Mouse (Mus musculus) G1E (cell line): ENCODE data around the gene Cdh16. TPM values are rescaled to one million over a fixed set of nuclear protein-coding genes. Genes with fewer than 3 reads are reported as not detected.
"Not testable (repeated sequence)": the region's sequence is repeated elsewhere in the genome, so short reads cannot be mapped to it uniquely, and the experiment has no call there.

Source experiments
- ATAC-seq: 2 replicates; pipeline ENCODE4 v1.8.0; 2016; ENCODE audit warnings: mild to moderate bottlenecking; ENCODE audit not compliant: insufficient number of reproducible peaks, poor library complexity, low FRiP score, severe bottlenecking; ENCODE audit errors: extremely low read depth
- DNase-seq: peaks from one replicate; pipeline ENCODE4 v3.0.0; 2012; ENCODE audit warnings: low spot score
- H3K27me3 ChIP-seq: 2 replicates; pipeline ENCODE4 v1.6.1; 2012; ENCODE audit warnings: mild to moderate bottlenecking, low read length, inconsistent platforms; ENCODE audit not compliant: insufficient read depth
- H3K36me3 ChIP-seq: replicated peaks from 2 replicates; pipeline ENCODE3; 2012; ENCODE audit warnings: mild to moderate bottlenecking, inconsistent platforms
- H3K4me1 ChIP-seq: 2 replicates; pipeline ENCODE4 v1.6.1; 2012; ENCODE audit warnings: low read depth, low read length, inconsistent platforms, mixed read lengths; ENCODE audit not compliant: insufficient read depth
- H3K4me3 ChIP-seq: 2 replicates; pipeline ENCODE4 v1.5.1; 2012; ENCODE audit warnings: low read depth, mild to moderate bottlenecking, inconsistent platforms, low read length, moderate library complexity, mixed read lengths
- H3K9me3 ChIP-seq: replicated peaks from 2 replicates; pipeline ENCODE4 v1.6.1; 2012; ENCODE audit warnings: inconsistent platforms
- CTCF ChIP-seq: IDR thresholded peaks from 2 replicates; pipeline ENCODE4 v1.5.1; 2012; ENCODE audit warnings: low read depth, low read length, inconsistent platforms, mixed read lengths
- GATA1 ChIP-seq: IDR thresholded peaks from 2 replicates; pipeline ENCODE4 v1.6.1; 2012; ENCODE audit warnings: borderline replicate concordance, low read length, inconsistent platforms, mixed read lengths
- GATA2 ChIP-seq: IDR thresholded peaks from 2 replicates; pipeline ENCODE4 v1.6.1; 2012; ENCODE audit warnings: low read depth, low read length, inconsistent platforms, borderline replicate concordance
- POLR2AphosphoS5 ChIP-seq: IDR thresholded peaks from 2 replicates; pipeline ENCODE4 v1.6.1; 2012; ENCODE audit warnings: low read depth, low read length, inconsistent platforms; ENCODE audit not compliant: insufficient replicate concordance
- TAL1 ChIP-seq: conservative IDR thresholded peaks from 2 replicates; pipeline ENCODE4 v1.6.1; 2012; ENCODE audit warnings: low read depth, low read length, inconsistent platforms, mixed read lengths
- polyA plus RNA-seq: library from polyadenylated mRNA; stranded (reverse); fragments of >175 nt; gene quantifications from 2 replicates; pipeline ENCODE4 v1.2.3, GENCODE M21; 2012
- total RNA-seq, 2 experiments: library from RNA; stranded (forward) in 1 of 2; stranded (reverse) in 1 of 2; fragments of 200-1000 nt in 1 of 2; fragments of >200 nt in 1 of 2; fragmentation: Nextera tagmentation in 1 of 2; gene quantifications; 2 replicates each; pipeline ENCODE4 v1.2.3; 2014 to 2017

The Cdh16 gene
- total and polyA plus RNA-seq, 3 experiments: 0.22 TPM; not detected in 2

DNA sequence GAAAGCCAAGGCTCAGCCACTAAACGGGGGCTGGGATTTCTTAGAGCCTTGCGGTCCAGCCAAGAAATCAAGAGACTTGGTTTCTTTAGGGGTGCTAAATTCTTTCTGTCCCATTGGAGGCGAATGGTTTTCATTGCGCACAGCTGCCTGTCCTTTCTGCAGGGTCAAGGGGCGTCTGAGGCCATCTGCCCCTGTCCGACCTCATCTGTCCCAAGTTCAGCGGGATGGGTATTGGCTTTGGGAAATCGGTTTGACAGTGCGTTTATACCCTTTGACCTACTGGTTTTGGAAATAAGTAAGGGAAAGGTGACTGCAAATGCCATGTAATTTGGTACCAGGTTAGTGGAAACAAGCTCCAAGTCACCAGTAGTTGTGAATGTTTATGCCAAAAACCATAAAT, 32.3 kb downstream of the Cdh16 start:
- Histone ChIP-seq H3K4me1 (peaks cover 64% of the 10 kb centered on the region), H3K36me3 (peaks cover 42% of the 10 kb centered on the region), H3K9me3 (no peaks in the 10 kb centered on the region), H3K4me3 (peak overlapping the region; percentile 84), H3K27me3 (no peaks in the 10 kb centered on the region)
- DNase-seq (no peak), ATAC-seq (no peak)
- no peak for TF ChIP-seq GATA2
- TF ChIP-seq GATA1: no peak
- TF ChIP-seq CTCF: no peak
- no peak for TF ChIP-seq TAL1
- no peak for TF ChIP-seq POLR2AphosphoS5

DNA sequence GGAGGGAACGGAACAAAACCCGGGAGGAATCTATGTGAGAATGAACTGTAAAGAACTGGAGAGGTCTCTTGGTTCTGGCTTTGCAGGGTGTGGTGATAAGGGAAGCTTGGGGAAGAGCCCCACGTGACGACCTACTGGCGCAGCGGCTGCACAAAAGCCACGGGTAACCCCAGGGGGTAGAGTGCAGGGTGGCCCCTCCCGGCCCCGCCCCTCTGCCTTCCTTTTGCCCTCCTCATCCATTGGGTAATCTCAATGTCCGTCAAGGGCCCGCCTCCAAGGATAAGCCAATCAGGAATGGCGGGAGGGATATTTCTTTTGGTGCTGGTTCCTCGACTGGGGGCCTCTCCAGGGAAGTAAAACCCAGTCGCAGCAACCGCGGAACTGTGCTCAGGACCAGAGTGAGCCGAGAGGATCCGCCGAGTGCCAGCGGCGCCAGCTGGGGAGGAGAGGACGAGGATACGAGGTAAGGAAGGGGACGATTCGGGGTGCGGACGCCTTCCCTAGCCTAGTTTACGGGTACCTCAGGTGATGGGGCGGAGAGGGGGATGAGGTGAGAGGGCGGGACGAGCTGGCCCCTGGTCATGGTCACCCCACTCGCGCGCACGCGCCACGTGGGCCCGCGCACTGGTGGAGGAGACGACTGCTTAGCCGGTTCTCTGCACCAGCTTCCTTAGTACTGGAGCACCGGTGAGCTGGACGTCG, 32.9 kb downstream of the Cdh16 start, which contains the start of gene Pdp2:
Gene Pdp2 (plus strand): TSS at position 319 of the 702 bp plus-strand sequence.
- no peaks in the 10 kb centered on the region for H3K27me3 ChIP-seq
- DNase-seq (peak; percentile 97), ATAC-seq (peak; percentile 93)
- H3K36me3 ChIP-seq: peaks cover 36% of the 10 kb centered on the region
- H3K4me3 ChIP-seq: peak within 1 kb of the TSS; percentile 84
- TF ChIP-seq POLR2AphosphoS5 (no peak), GATA1 (no peak), TAL1 (no peak), GATA2 (no peak), CTCF (no peak)
- H3K4me1 ChIP-seq: peaks cover 59% of the 10 kb centered on the region
- H3K9me3 ChIP-seq: no peaks in the 10 kb centered on the region

- no peak for DNase-seq
- no peaks in the 10 kb centered on the region for H3K9me3 ChIP-seq
- H3K36me3 ChIP-seq: peaks cover 29% of the 10 kb centered on the region
- no peak for ATAC-seq
- H3K27me3 ChIP-seq: no peaks in the 10 kb centered on the region
- peaks cover 51% of the 10 kb centered on the region for H3K4me1 ChIP-seq
- no peak overlapping the region for H3K4me3 ChIP-seq
- TF ChIP-seq TAL1: no peak
Observed at GRCm38 (mm10) chr8:104590284-104590683, 33.9 kb downstream of the Cdh16 start.

- H3K4me1 ChIP-seq: peaks cover 1% of the 10 kb centered on the region; the same call in 1 of the 2 replicates
- no peaks in the 10 kb centered on the region for H3K27me3 ChIP-seq
- TF ChIP-seq CTCF (no peak), TAL1 (no peak), GATA2 (no peak), GATA1 (no peak), POLR2AphosphoS5 (no peak)
- H3K9me3 ChIP-seq: 0 out of 2 replicates have a peak, but pooled peaks cover 2% of the 10 kb centered on the region
- H3K36me3 ChIP-seq: no peaks in the 10 kb centered on the region
- no peak for ATAC-seq
- no peak overlapping the region for H3K4me3 ChIP-seq
- DNase-seq: no peak
Observed at GRCm38 (mm10) chr8:104584522-104584921, 39.7 kb downstream of the Cdh16 start.

DNA sequence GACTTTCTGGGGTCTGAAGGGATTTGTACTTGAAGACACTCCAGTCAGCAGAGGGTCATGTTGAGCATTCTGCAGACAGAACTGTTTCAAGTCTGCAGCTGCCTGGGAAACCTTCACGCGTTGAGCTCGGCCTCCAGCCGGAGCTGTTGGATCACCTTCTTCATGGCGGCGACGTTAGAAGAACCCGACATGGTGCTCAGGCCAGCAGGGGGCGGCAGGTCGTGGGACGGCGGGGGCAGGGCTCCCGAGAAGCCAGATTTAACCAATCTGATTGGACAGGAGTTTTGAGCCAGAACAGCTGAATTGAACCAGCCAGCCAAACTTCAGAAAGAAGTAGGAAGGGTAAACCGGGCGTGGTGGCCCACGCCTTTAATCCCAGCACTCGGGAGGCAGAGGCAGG, 46.6 kb downstream of the Cdh16 start:
- ATAC-seq, H3K27me3 ChIP-seq, H3K4me1 ChIP-seq, H3K36me3 ChIP-seq, DNase-seq, H3K4me3 ChIP-seq, H3K9me3 ChIP-seq: not testable (repeated sequence)

- H3K4me3 ChIP-seq: no peak overlapping the region
- TF ChIP-seq GATA2 (no peak), GATA1 (no peak), CTCF (no peak), POLR2AphosphoS5 (no peak), TAL1 (no peak)
- no peaks in the 10 kb centered on the region for H3K36me3 ChIP-seq
- H3K27me3 ChIP-seq: peaks cover 4% of the 10 kb centered on the region; the same call in 1 of the 2 replicates
- no peak for ATAC-seq
- no peak for DNase-seq
- H3K4me1 ChIP-seq: no peaks in the 10 kb centered on the region
- no peaks in the 10 kb centered on the region for H3K9me3 ChIP-seq
Observed at GRCm38 (mm10) chr8:104576820-104577219, 47.4 kb downstream of the Cdh16 start.
